Comparison of ENCODE assay signal across 8 mouse cellular contexts in genomic region chr11:11686569-11687051, GRCm38 (mm10). TPM values are rescaled to one million over a fixed set of nuclear protein-coding genes. Genes with fewer than 3 reads are reported as not detected.
A peak's percentile ranks its signal among the peaks of the same experiment; 100 is the strongest.
DNase-seq lines count a peak whose midpoint lies in the region; ATAC-seq and TF ChIP-seq lines count a peak whose summit lies in the region.

No protein-coding gene starts in this region.

- ATAC-seq in hindbrain, postnatal 0 days = no peak
- ATAC-seq in midbrain, postnatal 0 days (ENCODE audit: low FRiP score) = no peak

- no peak overlapping the region for H3K27ac ChIP-seq in kidney, adult 2 months (ENCODE audit: insufficient read depth, low read depth, low read length)
- H3K27ac ChIP-seq in brown adipose tissue, adult 24 weeks (replicated peaks; ENCODE audit: low read depth, low read length) = peak overlapping the region; percentile 59
- no peak overlapping the region for H3K27ac ChIP-seq in hindbrain, postnatal 0 days
- no peak overlapping the region for H3K27ac ChIP-seq in midbrain, postnatal 0 days (ENCODE audit: low read depth, low read length)

- TF ChIP-seq POLR2A in kidney, adult 2 months (IDR thresholded peaks at IDR 0.05; ENCODE audit: low read depth, low read length) = no peak

- H3K4me3 ChIP-seq in kidney, adult 2 months (ENCODE audit: insufficient read depth, low read depth, low read length) = peak overlapping the region; percentile 70
- peak overlapping the region; percentile 65 for H3K4me3 ChIP-seq in brown adipose tissue, adult 24 weeks (ENCODE audit: insufficient read depth, low read depth, low read length)
- peak overlapping the region; percentile 61 for H3K4me3 ChIP-seq in hindbrain, postnatal 0 days (ENCODE audit: low read length)
- H3K4me3 ChIP-seq in midbrain, postnatal 0 days (ENCODE audit: low read depth, low read length) = peak overlapping the region; percentile 58

- DNase-seq in kidney, adult 2 months = peak; percentile 7
- no peak for DNase-seq in kidney, adult 8-10 months
- DNase-seq in hindbrain, postnatal 0 days (ENCODE audit: low spot score) = no peak
- DNase-seq in midbrain, postnatal 0 days (ENCODE audit: low spot score) = no peak
- no peak for DNase-seq in gastrocnemius, postnatal 36 days
- DNase-seq in layer of hippocampus, adult 8-10 months (ENCODE audit: low spot score in 2 of 2) = no peak
- no peak for DNase-seq in left cerebral cortex, adult 8-10 months (ENCODE audit: low spot score in 2 of 2)

- peaks cover 3% of the 10 kb centered on the region; the same call in 1 of the 2 replicates for H3K4me1 ChIP-seq in kidney, adult 2 months (ENCODE audit: control insufficient read depth, insufficient read depth, low read length)
- no peaks in the 10 kb centered on the region for H3K4me1 ChIP-seq in brown adipose tissue, adult 24 weeks (ENCODE audit: control insufficient read depth, insufficient read depth, insufficient read length, low read length)
- peaks cover 7% of the 10 kb centered on the region; the same call in 1 of the 2 replicates for H3K4me1 ChIP-seq in hindbrain, postnatal 0 days (ENCODE audit: insufficient read depth, low read length)
- H3K4me1 ChIP-seq in midbrain, postnatal 0 days (ENCODE audit: insufficient read depth, low read length) = 0 out of 2 replicates have a peak, but pooled peaks cover 4% of the 10 kb centered on the region

- no peaks in the 10 kb centered on the region for H3K36me3 ChIP-seq in kidney, adult 2 months (ENCODE audit: control insufficient read depth, insufficient read depth, low read length)
- no peaks in the 10 kb centered on the region for H3K36me3 ChIP-seq in hindbrain, postnatal 0 days (ENCODE audit: insufficient read depth, low read length)
- H3K36me3 ChIP-seq in midbrain, postnatal 0 days (ENCODE audit: insufficient read depth, low read length) = no peaks in the 10 kb centered on the region

- no peaks in the 10 kb centered on the region for H3K9me3 ChIP-seq in hindbrain, postnatal 0 days (ENCODE audit: low read length)
- H3K9me3 ChIP-seq in midbrain, postnatal 0 days (ENCODE audit: low read length) = no peaks in the 10 kb centered on the region

- WGBS in kidney, adult 2 months = 13% methylated on average over 16 of the region's 16 CpGs
- WGBS in hindbrain, postnatal 0 days = 11% methylated on average over 16 of the region's 16 CpGs
- 11% methylated on average over 16 of the region's 16 CpGs for WGBS in midbrain, postnatal 0 days

- H3K9ac ChIP-seq in hindbrain, postnatal 0 days (replicated peaks; ENCODE audit: low read length) = no peak overlapping the region
- H3K9ac ChIP-seq in midbrain, postnatal 0 days (replicated peaks; ENCODE audit: low read length, poor library complexity, severe bottlenecking) = no peak overlapping the region

- intact Hi-C loops in gastrocnemius, postnatal 36 days (cut with DNase I) = no loop called here

- no peaks in the 10 kb centered on the region; the same call in 1 of the 2 replicates for H3K27me3 ChIP-seq in kidney, adult 2 months (replicated peaks; ENCODE audit: control insufficient read depth, insufficient read depth, low read length)
- peaks cover 36% of the 10 kb centered on the region for H3K27me3 ChIP-seq in hindbrain, postnatal 0 days (ENCODE audit: insufficient read depth, low read length)
- H3K27me3 ChIP-seq in midbrain, postnatal 0 days (ENCODE audit: insufficient read depth, low read length) = peaks cover 32% of the 10 kb centered on the region

- H3K4me2 ChIP-seq in hindbrain, postnatal 0 days (ENCODE audit: low read depth, low read length) = peak overlapping the region; percentile 96
- H3K4me2 ChIP-seq in midbrain, postnatal 0 days (ENCODE audit: low read depth, low read length, poor library complexity, severe bottlenecking) = peak overlapping the region; percentile 99

- TF ChIP-seq CTCF in kidney, adult 2 months (conservative IDR thresholded peaks at IDR 0.05; ENCODE audit: insufficient read depth, insufficient read length, low read depth, low read length) = no peak
- TF ChIP-seq CTCF in hindbrain, postnatal 0 days (IDR thresholded peaks at IDR 0.05; ENCODE audit: low read depth) = no peak
- TF ChIP-seq CTCF in midbrain, postnatal 0 days (IDR thresholded peaks at IDR 0.05) = no peak

RNA-seq across cellular contexts. Expression of gene Ikzf1, which starts 1.8 kb away (rescaled TPM):
- 2.9 and 12.8 TPM in 2 replicates for polyA plus RNA-seq in kidney, adult 2 months (2012; rRNA removed)
- polyA plus RNA-seq in brown adipose tissue, adult 24 weeks (2012; ENCODE audit: insufficient read depth, insufficient read length, missing spikeins) = 1.3 and 1.4 TPM in 2 replicates
- 4.0 and 4.6 TPM in 2 replicates for total RNA-seq in hindbrain, postnatal 0 days (2014; rRNA removed)
- polyA plus RNA-seq in hindbrain, postnatal 0 days (2015; fragmentation: Nextera tagmentation; extraction: Ambion mirVana) = 0.78 and 0.91 TPM in 2 replicates
- total RNA-seq in midbrain, postnatal 0 days (2014; rRNA removed) = 3.9 and 4.5 TPM in 2 replicates
- 1.2 and 1.5 TPM in 2 replicates for polyA plus RNA-seq in midbrain, postnatal 0 days (2015; fragmentation: Nextera tagmentation; extraction: Ambion mirVana)
- 1 to 10 TPM in 1 of 2 experiments, under 1 TPM in 1; 0.32 to 2.4 TPM for total RNA-seq in gastrocnemius, postnatal 36 days (2021)
- total RNA-seq in layer of hippocampus, adult 8-10 months (2022) = 10 to 100 TPM in 2 of 4 experiments, 1 to 10 TPM in 2; 1.5 to 10.9 (median 6.8) TPM
- 1 to 10 TPM; 2.8 to 7.6 (median 6.1) TPM for total RNA-seq in left cerebral cortex, adult 8-10 months (2022)

RNA-seq across cellular contexts. Expression of gene 4930512M02Rik, which starts 59.0 kb away (rescaled TPM):
- not detected in 2 replicates for polyA plus RNA-seq in kidney, adult 2 months (2012; rRNA removed)
- polyA plus RNA-seq in brown adipose tissue, adult 24 weeks (2012; ENCODE audit: insufficient read depth, insufficient read length, missing spikeins) = not detected in 2 replicates
- not detected in 2 replicates for total RNA-seq in hindbrain, postnatal 0 days (2014; rRNA removed)
- not detected in 2 replicates for polyA plus RNA-seq in hindbrain, postnatal 0 days (2015; fragmentation: Nextera tagmentation; extraction: Ambion mirVana)
- not detected in 2 replicates for total RNA-seq in midbrain, postnatal 0 days (2014; rRNA removed)
- polyA plus RNA-seq in midbrain, postnatal 0 days (2015; fragmentation: Nextera tagmentation; extraction: Ambion mirVana) = not detected in 2 replicates
- total RNA-seq in gastrocnemius, postnatal 36 days (2021) = not detected
- total RNA-seq in layer of hippocampus, adult 8-10 months (2022) = not detected
- not detected for total RNA-seq in left cerebral cortex, adult 8-10 months (2022)
